Mouse (Mus musculus) brain, adult 10 weeks (tissue): ENCODE data around the gene Gm30302. TPM values are rescaled to one million over a fixed set of nuclear protein-coding genes. Genes with fewer than 3 reads are reported as not detected.

ENCODE experiments used
- polyA plus RNA-seq: library from polyadenylated mRNA; stranded (reverse); fragments of 350-450 nt; fragmentation: Illumina TruSeq; extraction: RNeasy Lipid Tissue Mini Kit (QIAGEN cat#74804); gene quantifications from one replicate; pipeline ENCODE4 v1.2.3, GENCODE M21; 2015; ENCODE audit warnings: low read depth, low replicate concordance

The Gm30302 gene
- not detected for polyA plus RNA-seq

DNA sequence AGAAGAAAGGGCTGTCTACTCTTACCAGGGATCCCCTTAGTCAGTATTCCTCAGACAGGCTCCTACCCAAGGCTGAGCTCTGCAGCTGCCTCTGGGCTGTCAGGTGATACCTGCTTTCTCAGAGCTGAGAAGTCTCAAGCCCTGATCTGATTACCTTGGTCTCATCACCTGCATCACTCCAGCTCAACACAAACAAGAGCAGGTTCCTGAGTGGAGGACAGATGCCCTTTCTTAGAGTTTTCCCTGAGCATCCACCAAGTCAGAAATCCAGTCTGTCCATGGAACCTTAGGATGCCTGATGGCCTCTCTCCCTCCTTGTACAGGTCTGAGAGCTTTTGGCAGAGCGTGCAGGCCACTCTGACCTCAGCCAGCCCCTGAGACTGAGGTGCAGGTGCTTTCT, at the start of gene Gm30302:
Gene Gm30302 (minus strand): TSS at position 101 of the 400 bp plus-strand sequence.

Other genes starting within 250 kb of the Gm30302 start
- gene Omd, start 216.5 kb downstream of the Gm30302 start, polyA plus RNA-seq = 2.3 TPM
- 9.1 TPM for gene Ogn, start 191.0 kb downstream of the Gm30302 start, polyA plus RNA-seq
- 1.1 TPM for gene Cenpp, start 146.2 kb downstream of the Gm30302 start, polyA plus RNA-seq
- 14.0 TPM for gene Nol8, start 145.9 kb downstream of the Gm30302 start, polyA plus RNA-seq
- 39.2 TPM for gene Iars, start 116.9 kb downstream of the Gm30302 start, polyA plus RNA-seq